Mouse (Mus musculus): ENCODE data around the gene Plekhm1. TPM values are rescaled to one million over a fixed set of nuclear protein-coding genes. Genes with fewer than 3 reads are reported as not detected.

Plekhm1 gene
- polyA plus RNA-seq, 1 experiment from 2014 or later = 8.7 TPM

DNA sequence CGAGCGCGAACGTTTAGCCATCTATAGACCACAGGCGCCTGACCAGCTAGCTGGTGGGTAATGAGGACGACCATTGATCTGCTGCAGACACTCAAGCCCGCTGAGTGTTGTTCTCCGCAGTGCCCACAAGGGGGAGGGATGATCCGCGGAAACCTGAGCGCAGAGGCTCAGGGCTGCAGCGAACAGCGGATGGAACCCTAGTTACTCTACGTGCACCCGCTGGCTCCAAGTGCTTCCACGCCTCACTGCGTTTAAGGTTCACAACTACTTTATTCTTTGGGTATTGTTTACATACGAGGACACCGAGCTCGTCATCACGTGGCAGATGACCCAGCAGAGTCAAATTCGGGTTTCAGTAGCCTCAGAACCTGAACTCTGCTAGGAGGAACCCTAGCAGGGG lies 53.4 kb downstream of the Plekhm1 start:
- no peak for ATAC-seq (ENCODE audit: low FRiP score, low read depth)
- no peak overlapping the region for H3K27ac ChIP-seq
- H3K27me3 ChIP-seq = peaks cover 92% of the 10 kb centered on the region
- peak overlapping the region; percentile 17 for H3K4me3 ChIP-seq
- peak overlapping the region; percentile 76 for H3K4me2 ChIP-seq (replicated peaks)
- H3K9me3 ChIP-seq = no peaks in the 10 kb centered on the region
- H3K4me1 ChIP-seq = peaks cover 70% of the 10 kb centered on the region
- no peaks in the 10 kb centered on the region for H3K36me3 ChIP-seq
- no peak overlapping the region for H3K9ac ChIP-seq
- 2% methylated on average over 22 of the region's 22 CpGs for WGBS

DNA sequence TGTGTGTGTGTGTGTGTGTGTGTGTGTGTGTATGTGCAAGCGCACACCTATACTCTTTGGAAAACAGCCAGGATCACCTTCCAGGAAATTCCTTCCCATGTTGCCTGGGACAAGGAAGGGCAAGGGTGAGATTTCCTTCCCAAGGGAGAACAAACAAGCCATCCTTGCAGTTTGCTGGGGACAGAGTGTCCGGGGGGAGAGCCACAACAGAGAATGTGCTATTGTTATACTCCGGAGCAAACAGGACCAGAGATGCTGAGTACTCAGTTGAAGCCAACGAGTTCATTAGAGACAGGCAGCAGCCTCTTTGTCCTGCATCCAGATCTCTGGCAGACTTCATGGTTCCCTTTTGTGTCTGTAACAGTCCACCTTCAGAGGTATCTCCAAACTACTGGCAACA lies 54.2 kb downstream of the Plekhm1 start:
- Histone ChIP-seq H3K4me1 (peaks cover 64% of the 10 kb centered on the region), H3K4me3 (no peak overlapping the region), H3K27ac (no peak overlapping the region), H3K4me2 (replicated peaks) (no peak overlapping the region), H3K9ac (no peak overlapping the region), H3K9me3 (no peaks in the 10 kb centered on the region), H3K36me3 (no peaks in the 10 kb centered on the region), H3K27me3 (peaks cover 84% of the 10 kb centered on the region)
- 76% methylated on average over 4 of the region's 4 CpGs for WGBS
- no peak for ATAC-seq (ENCODE audit: low FRiP score, low read depth)

DNA sequence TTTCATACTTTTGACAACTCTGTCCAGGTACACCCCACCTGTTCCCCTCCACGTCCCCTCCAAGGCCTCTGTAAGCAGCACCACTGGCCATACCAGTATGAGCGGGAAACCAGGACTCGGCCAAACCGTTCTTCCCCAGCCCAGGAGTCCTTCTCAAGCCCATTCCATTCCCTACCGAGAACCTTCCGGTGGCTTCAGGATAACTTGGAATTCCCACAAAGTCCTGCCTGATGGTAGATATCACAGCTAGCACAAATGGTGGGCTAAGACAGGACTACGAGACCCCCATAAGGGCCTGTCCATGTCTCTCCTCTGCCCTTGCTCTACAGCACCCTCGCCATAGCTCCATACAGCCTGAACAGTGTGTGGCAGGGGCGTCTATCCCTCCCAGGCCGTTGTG lies 54.8 kb downstream of the Plekhm1 start:
- peaks cover 5% of the 10 kb centered on the region; the same call in 1 of the 2 replicates for H3K9me3 ChIP-seq
- no peak overlapping the region for H3K4me2 ChIP-seq (replicated peaks)
- no peaks in the 10 kb centered on the region for H3K36me3 ChIP-seq
- H3K27me3 ChIP-seq = peaks cover 78% of the 10 kb centered on the region
- H3K4me3 ChIP-seq = no peak overlapping the region
- peaks cover 58% of the 10 kb centered on the region for H3K4me1 ChIP-seq
- no peak for ATAC-seq (ENCODE audit: low FRiP score, low read depth)
- H3K9ac ChIP-seq = no peak overlapping the region
- WGBS = 92% methylated on average over 10 of the region's 10 CpGs
- no peak overlapping the region for H3K27ac ChIP-seq

DNA sequence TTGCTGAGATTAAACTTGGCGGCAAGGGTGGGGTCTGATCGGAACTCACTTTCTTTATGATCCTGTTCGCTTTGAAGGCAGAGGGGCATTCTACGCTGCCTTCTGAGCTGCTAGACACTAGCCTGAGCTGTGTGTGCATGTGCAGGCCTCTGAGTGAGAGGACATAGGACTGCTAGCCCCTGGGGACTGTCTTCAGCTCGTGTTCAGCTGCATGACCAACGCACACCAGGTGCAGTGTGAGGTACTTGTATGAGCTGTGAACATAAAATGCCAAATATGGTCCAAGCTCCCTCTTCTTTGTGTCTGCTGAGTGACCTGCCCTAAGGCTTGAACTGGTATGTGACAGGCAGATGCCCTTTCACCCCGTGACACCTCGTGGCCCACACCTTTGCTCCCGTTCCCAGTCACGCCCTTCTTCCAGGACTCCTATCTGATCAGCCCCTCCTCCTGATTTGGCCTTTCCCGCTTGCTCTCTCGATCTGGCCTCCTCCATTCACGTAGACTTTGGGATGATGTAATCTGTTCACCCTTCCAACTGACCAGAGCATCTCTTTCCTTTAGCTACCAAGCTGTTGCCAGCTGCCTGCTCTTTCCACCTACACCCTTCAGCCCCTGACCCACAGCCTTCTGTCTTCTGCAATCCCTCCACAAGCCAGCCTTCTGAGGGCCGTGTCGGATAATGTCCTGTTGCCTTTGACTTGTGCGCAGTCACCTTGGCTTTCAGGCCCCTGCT lies 55.4 kb downstream of the Plekhm1 start:
- peaks cover 72% of the 10 kb centered on the region for H3K27me3 ChIP-seq
- H3K9ac ChIP-seq = no peak overlapping the region
- peaks cover 52% of the 10 kb centered on the region for H3K4me1 ChIP-seq
- H3K4me3 ChIP-seq = no peak overlapping the region
- no peaks in the 10 kb centered on the region for H3K36me3 ChIP-seq
- no peak for ATAC-seq (ENCODE audit: low FRiP score, low read depth)
- no peak overlapping the region for H3K27ac ChIP-seq
- H3K9me3 ChIP-seq = peaks cover 11% of the 10 kb centered on the region
- no peak overlapping the region for H3K4me2 ChIP-seq (replicated peaks)
- WGBS = 79% methylated on average over 16 of the region's 16 CpGs

DNA sequence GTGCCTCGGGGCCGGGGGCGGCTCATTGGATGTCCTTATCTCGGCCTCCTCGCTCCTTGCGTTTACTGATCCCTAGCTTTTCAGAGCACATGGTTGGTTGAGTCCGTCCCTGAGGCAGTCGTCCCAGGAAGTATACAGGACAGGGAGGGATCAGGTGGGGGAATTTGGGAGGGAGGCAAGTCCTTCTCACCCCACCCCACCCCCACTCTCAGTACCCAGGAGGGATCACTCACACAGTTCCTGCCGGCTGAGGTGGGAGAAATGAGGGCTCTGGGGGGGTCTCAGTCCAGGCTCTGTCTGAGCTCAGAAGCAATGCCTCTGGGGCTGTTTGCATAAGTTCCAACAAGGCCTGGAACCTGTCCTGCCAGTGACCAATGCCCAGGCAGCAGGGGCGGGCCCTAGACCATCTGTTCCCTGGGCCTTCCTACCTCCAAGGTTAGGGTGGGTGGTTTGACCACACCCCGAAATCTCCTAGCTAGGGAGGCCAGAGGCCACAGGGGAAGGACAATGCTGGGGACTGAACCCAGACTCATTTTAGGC lies 56.4 kb downstream of the Plekhm1 start:
- H3K36me3 ChIP-seq = no peaks in the 10 kb centered on the region
- no peak overlapping the region for H3K27ac ChIP-seq
- peaks cover 62% of the 10 kb centered on the region for H3K27me3 ChIP-seq
- WGBS = 19% methylated on average over 11 of the region's 11 CpGs
- H3K4me3 ChIP-seq = 0 out of 2 replicates have a peak overlapping the region, but pooled peaks have one; percentile 1
- H3K4me2 ChIP-seq (replicated peaks) = 0 out of 2 replicates have a peak overlapping the region, but pooled peaks have one; percentile 27
- no peak for ATAC-seq (ENCODE audit: low FRiP score, low read depth)
- H3K4me1 ChIP-seq = peaks cover 42% of the 10 kb centered on the region
- no peak overlapping the region for H3K9ac ChIP-seq
- peaks cover 12% of the 10 kb centered on the region for H3K9me3 ChIP-seq

DNA sequence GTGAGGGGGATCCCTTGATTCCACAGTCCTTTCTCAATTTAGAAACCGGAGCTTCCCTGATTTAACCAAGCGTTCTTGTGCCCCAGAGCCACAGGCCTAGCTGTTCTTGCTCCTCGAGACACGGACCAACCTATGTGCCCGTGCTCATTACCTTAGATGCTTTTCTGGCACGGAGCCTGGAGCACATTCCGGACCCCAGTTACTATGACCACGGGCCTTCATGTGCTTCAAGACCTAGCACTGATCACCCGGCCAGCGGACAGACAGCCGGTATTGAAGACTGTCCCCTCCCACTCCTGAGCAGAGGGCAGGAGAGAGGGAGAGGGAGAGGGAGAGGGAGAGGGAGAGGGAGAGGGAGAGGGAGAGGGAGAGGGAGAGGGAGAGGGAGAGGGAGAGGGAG lies 57.2 kb downstream of the Plekhm1 start:
- 21% methylated on average over 11 of the region's 11 CpGs for WGBS
- ATAC-seq (ENCODE audit: low FRiP score, low read depth) = no peak
- no peak overlapping the region for H3K27ac ChIP-seq

DNA sequence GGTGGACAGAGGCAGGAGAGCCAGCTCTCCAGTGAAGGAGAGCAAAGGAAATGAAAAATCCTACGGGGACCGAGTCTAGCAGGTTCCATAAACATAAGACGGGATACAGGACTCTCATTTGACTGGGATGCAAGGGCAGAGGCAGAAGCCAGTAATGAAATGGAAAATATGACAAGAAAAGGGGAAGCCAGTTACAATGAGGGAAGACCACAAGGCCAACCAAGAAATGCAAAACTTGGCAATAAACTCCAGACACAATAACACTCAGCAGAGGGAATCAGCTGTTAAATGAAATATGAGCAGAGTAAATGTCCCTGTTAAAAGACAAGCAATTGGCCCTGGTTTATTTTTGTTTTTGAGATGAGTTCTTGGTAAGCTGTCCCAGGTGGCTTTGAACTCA lies 58.5 kb downstream of the Plekhm1 start:
- H3K4me2 ChIP-seq (replicated peaks) = no peak overlapping the region
- H3K27me3 ChIP-seq = peaks cover 41% of the 10 kb centered on the region
- H3K27ac ChIP-seq = no peak overlapping the region
- no peak for ATAC-seq (ENCODE audit: low FRiP score, low read depth)
- no peak overlapping the region for H3K4me3 ChIP-seq
- no peak overlapping the region for H3K9ac ChIP-seq
- peaks cover 29% of the 10 kb centered on the region for H3K4me1 ChIP-seq
- WGBS = 69% methylated on average over 3 of the region's 3 CpGs
- peaks cover 12% of the 10 kb centered on the region for H3K9me3 ChIP-seq
- H3K36me3 ChIP-seq = no peaks in the 10 kb centered on the region

More for the DNA sequence above, 57.2 kb downstream of the Plekhm1 start:
- Histone ChIP-seq H3K4me1 (peaks cover 40% of the 10 kb centered on the region), H3K4me2 (replicated peaks) (no peak overlapping the region), H3K4me3 (no peak overlapping the region), H3K9me3 (peaks cover 12% of the 10 kb centered on the region), H3K36me3 (no peaks in the 10 kb centered on the region), H3K9ac (no peak overlapping the region), H3K27me3 (peaks cover 53% of the 10 kb centered on the region)

DNA sequence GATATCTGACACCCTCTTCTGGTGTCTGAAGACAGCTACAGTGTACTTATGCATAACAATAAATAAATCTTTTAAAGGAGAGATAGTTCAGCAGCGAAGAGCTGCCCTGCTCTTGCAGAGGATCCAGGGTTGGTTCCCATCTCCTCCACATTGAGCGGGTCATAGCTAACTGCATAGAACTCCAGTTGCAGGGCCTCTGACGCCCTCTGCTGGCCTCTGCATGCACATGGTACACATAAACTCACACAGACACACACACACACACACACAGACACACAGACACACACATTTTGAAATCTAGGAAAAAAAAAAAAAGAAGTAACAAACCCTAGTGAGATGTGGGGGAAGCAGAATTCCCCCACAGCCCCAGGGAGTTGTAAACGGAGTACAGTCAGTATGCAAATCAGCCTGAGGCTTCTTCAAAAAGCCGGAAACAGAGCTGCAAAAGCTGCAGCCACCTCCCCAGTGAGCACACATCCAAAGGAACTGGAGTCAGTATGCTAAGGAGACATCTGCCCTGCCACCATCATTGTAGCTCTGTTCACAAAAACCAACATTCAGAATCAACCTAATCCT lies 60.2 kb downstream of the Plekhm1 start:
- ATAC-seq (ENCODE audit: low FRiP score, low read depth) = no peak
- peaks cover 24% of the 10 kb centered on the region for H3K27me3 ChIP-seq
- no peak overlapping the region for H3K9ac ChIP-seq
- H3K4me2 ChIP-seq (replicated peaks) = no peak overlapping the region
- no peaks in the 10 kb centered on the region for H3K36me3 ChIP-seq
- H3K9me3 ChIP-seq = peaks cover 12% of the 10 kb centered on the region
- 80% methylated on average over 5 of the region's 5 CpGs for WGBS
- H3K27ac ChIP-seq = no peak overlapping the region
- peaks cover 23% of the 10 kb centered on the region for H3K4me1 ChIP-seq
- no peak overlapping the region for H3K4me3 ChIP-seq

DNA sequence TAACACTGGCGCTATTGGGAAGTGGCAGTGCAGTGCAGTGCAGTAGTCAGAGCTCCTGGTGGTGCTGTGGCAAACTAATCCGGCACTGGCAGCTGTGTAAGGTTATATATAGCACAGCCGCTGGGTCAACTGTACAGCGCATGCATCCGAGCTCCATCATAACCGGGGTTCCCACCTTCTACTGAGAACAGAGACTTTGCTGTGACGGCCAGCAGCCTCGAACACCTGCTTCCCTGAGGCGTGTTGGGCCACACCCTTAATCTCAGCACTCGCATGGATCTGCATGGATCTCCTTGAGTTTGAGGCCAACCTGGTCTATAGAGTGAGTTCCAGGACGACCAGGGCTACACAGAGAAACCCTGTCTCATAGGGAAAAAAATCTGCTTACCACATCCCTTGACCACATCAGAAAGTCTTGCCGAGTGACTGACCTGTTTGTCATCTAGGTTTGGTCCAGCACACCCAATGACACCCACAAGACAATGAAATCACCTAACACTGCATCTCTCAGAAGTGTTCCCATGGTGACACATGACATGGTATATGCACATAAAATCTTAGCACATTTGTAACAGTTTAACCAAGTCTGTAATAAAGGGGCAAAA lies 61.7 kb downstream of the Plekhm1 start:
- Histone ChIP-seq H3K36me3 (no peaks in the 10 kb centered on the region), H3K27ac (no peak overlapping the region), H3K9ac (no peak overlapping the region), H3K4me1 (peaks cover 24% of the 10 kb centered on the region), H3K4me3 (no peak overlapping the region), H3K27me3 (peaks cover 9% of the 10 kb centered on the region), H3K9me3 (peaks cover 12% of the 10 kb centered on the region), H3K4me2 (replicated peaks) (no peak overlapping the region)
- WGBS = 82% methylated on average over 12 of the region's 12 CpGs
- ATAC-seq (ENCODE audit: low FRiP score, low read depth) = no peak

DNA sequence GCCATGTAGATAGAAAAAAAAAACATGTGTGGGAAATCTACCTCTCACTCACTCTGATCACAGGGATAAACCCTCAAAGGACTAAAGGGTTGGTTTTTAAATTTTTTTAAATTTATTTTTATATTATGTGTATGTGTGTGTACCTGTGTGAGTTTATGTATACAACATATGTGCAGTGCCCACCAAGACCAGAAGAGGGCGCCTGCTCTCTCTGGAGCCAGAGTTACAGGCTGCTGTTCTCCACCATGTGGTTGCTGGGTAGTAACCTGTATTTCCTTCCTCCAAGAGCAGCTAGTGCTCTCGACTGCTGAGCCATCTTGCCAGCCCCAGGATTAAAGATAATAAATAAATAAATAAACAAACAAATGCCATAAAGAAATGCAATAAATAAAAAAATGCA lies 62.8 kb downstream of the Plekhm1 start:
- no peak overlapping the region for H3K9ac ChIP-seq
- H3K9me3 ChIP-seq = peaks cover 12% of the 10 kb centered on the region
- no peak for ATAC-seq (ENCODE audit: low FRiP score, low read depth)
- H3K4me1 ChIP-seq = peaks cover 14% of the 10 kb centered on the region
- peaks cover under 1% of the 10 kb centered on the region; the same call in 1 of the 2 replicates for H3K27me3 ChIP-seq
- H3K4me2 ChIP-seq (replicated peaks) = no peak overlapping the region
- 83% methylated on average over 2 of the region's 2 CpGs for WGBS
- H3K27ac ChIP-seq = no peak overlapping the region
- no peaks in the 10 kb centered on the region for H3K36me3 ChIP-seq
- no peak overlapping the region for H3K4me3 ChIP-seq

DNA sequence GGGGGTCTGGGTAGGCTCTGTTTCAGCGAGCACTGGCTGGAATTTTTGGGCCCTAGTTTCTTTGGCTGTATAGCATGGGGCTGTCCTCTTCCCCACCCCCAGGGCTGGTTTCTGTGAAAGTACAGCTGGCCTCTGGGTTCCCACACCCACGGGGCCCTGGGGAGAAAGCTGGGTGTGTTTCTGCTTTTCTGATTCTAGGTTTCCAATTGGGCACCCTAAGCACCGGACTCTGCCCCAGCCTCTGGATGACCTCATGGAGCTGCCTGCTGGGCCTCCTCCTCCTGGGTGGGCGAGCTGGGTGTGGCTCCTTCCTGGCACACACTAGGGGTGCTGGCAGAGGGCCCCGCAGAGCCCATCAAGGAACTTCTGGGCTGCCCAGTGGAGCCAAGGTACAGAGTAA lies 65.8 kb downstream of the Plekhm1 start:
- ATAC-seq (ENCODE audit: low FRiP score, low read depth) = 0 out of 2 replicates have a peak, but pooled peaks have one; percentile 9
- Histone ChIP-seq H3K27ac (no peak overlapping the region), H3K4me1 (peaks cover 10% of the 10 kb centered on the region), H3K27me3 (no peaks in the 10 kb centered on the region), H3K36me3 (no peaks in the 10 kb centered on the region), H3K4me3 (no peak overlapping the region), H3K9me3 (no peaks in the 10 kb centered on the region; the same call in 1 of the 2 replicates), H3K4me2 (replicated peaks) (no peak overlapping the region), H3K9ac (no peak overlapping the region)
- 68% methylated on average over 5 of the region's 5 CpGs for WGBS

DNA sequence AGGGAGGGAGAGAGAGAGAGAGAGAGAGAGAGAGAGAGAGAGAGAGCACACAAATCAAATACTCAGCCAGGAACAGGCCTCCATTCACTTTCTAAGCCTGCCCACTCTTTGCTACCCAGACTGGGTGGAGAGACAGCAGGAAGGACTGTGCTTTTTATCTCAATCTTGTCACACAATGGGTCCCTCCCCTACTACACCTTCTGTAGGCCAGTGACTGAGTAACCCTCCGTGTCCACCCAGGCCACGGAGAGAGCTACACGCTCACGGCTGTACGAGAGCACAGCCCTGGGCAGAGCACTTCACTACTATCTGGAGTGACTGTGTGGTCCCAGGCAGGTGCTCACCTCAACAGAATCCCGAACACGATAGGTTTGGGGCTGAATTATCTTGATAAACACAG lies 66.3 kb downstream of the Plekhm1 start:
- no peak overlapping the region for H3K4me3 ChIP-seq
- no peaks in the 10 kb centered on the region for H3K36me3 ChIP-seq
- no peaks in the 10 kb centered on the region; the same call in 1 of the 2 replicates for H3K9me3 ChIP-seq
- WGBS = 84% methylated on average over 7 of the region's 7 CpGs
- H3K27ac ChIP-seq = no peak overlapping the region
- H3K27me3 ChIP-seq = no peaks in the 10 kb centered on the region
- ATAC-seq (ENCODE audit: low FRiP score, low read depth) = no peak
- peaks cover 10% of the 10 kb centered on the region for H3K4me1 ChIP-seq
- H3K9ac ChIP-seq = no peak overlapping the region
- H3K4me2 ChIP-seq (replicated peaks) = no peak overlapping the region

Data from limb, embryonic 13.5 days (tissue).